Mouse (Mus musculus) CH12.LX (cell line): ENCODE measurements around the gene Ganab. TPM values are rescaled to one million over a fixed set of nuclear protein-coding genes. Genes with fewer than 3 reads are reported as not detected.

Experiments used
- DNase-seq: peaks from one replicate; pipeline ENCODE4 v3.0.0-alpha.2; 2013; ENCODE audit errors: extremely low read depth
- H3K27ac ChIP-seq: 2 replicates; pipeline ENCODE4 v1.5.1; 2012; ENCODE audit warnings: low read depth, mild to moderate bottlenecking, control low read depth, moderate library complexity; ENCODE audit not compliant: insufficient read depth
- H3K27me3 ChIP-seq: replicated peaks from 2 replicates; pipeline ENCODE3; 2012; ENCODE audit warnings: inconsistent platforms
- H3K36me3 ChIP-seq, 2 experiments: replicated peaks in 1 of 2; 2 replicates each; pipeline versions ENCODE3 to v1.6.1; 2012; ENCODE audit warnings: inconsistent platforms in 1 of 2, low read length in 1 of 2, mild to moderate bottlenecking in 1 of 2, mixed read lengths in 1 of 2, moderate library complexity in 1 of 2; ENCODE audit not compliant: control insufficient read depth in 1 of 2, insufficient read depth in 1 of 2
- H3K4me1 ChIP-seq, 2 experiments: 2 replicates each; pipeline ENCODE4 v1.6.1; 2012; ENCODE audit warnings: inconsistent platforms in 1 of 2, moderate library complexity in 1 of 2; ENCODE audit not compliant: insufficient read depth in 2 of 2, control insufficient read depth in 1 of 2
- H3K4me2 ChIP-seq: 2 replicates; pipeline ENCODE4 v1.6.1; 2012; ENCODE audit warnings: low read depth, mild to moderate bottlenecking, control low read depth; ENCODE audit not compliant: poor library complexity, insufficient read depth, severe bottlenecking
- H3K4me3 ChIP-seq, 3 experiments: fragments of 150-350 bp in 1 of 3; sonication (generic) in 1 of 3; replicated peaks in 1 of 3; 2 replicates each; pipeline versions ENCODE3 to v1.5.1; 2011 to 2012; ENCODE audit warnings: low read depth in 2 of 3, low read length in 2 of 3, mild to moderate bottlenecking in 2 of 3, moderate library complexity in 2 of 3, control low read depth in 1 of 3, improper control_type of control experiment in 1 of 3, inconsistent platforms in 1 of 3, mixed read lengths in 1 of 3; ENCODE audit not compliant: poor library complexity in 1 of 3
- H3K79me2 ChIP-seq: replicated peaks from 2 replicates; pipeline ENCODE4 v1.6.1; 2012; ENCODE audit warnings: mild to moderate bottlenecking, moderate library complexity; ENCODE audit not compliant: control insufficient read depth, poor library complexity, insufficient read depth, severe bottlenecking; ENCODE audit errors: extremely low read depth
- H3K9ac ChIP-seq: 2 replicates; pipeline ENCODE4 v1.6.1; 2012; ENCODE audit warnings: low read depth, mild to moderate bottlenecking, control low read depth, moderate library complexity; ENCODE audit not compliant: insufficient read depth
- H3K9me3 ChIP-seq: replicated peaks from 2 replicates; pipeline ENCODE3; 2012; ENCODE audit warnings: low read length, inconsistent platforms, mixed read lengths
- BHLHE40 ChIP-seq: IDR thresholded peaks from 2 replicates; pipeline ENCODE4 v1.6.1; 2011; ENCODE audit warnings: mild to moderate bottlenecking, low read depth, low read length, improper control_type of control experiment
- CHD1 ChIP-seq: IDR thresholded peaks from 2 replicates; pipeline ENCODE4 v1.6.1; 2012; ENCODE audit warnings: low read depth, low read length, improper control_type of control experiment, inconsistent platforms
- CHD2 ChIP-seq: IDR thresholded peaks from 2 replicates; pipeline ENCODE4 v1.6.1; 2011; ENCODE audit warnings: low read length, improper control_type of control experiment
- CTCF ChIP-seq, 2 experiments: IDR thresholded peaks in 1 of 2; conservative IDR thresholded peaks in 1 of 2; 2 replicates each; pipeline ENCODE4 v1.5.1; 2011 to 2012; ENCODE audit warnings: low read depth in 2 of 2, low read length in 2 of 2, improper control_type of control experiment in 1 of 2, inconsistent platforms in 1 of 2, mild to moderate bottlenecking in 1 of 2, moderate library complexity in 1 of 2
- E2F4 ChIP-seq: IDR thresholded peaks from 2 replicates; pipeline ENCODE4 v1.6.1; 2011; ENCODE audit warnings: low read depth, low read length, improper control_type of control experiment; ENCODE audit not compliant: insufficient replicate concordance
- ELF1 ChIP-seq: IDR thresholded peaks from 2 replicates; pipeline ENCODE4 v1.6.1; 2014; ENCODE audit warnings: low read depth, mild to moderate bottlenecking, inconsistent platforms, low read length, improper control_type of control experiment
- EP300 ChIP-seq: IDR thresholded peaks from 2 replicates; pipeline ENCODE4 v1.6.1; 2011; ENCODE audit warnings: low read length, improper control_type of control experiment
- ETS1 ChIP-seq: conservative IDR thresholded peaks from 2 replicates; pipeline ENCODE4 v1.6.1; 2012; ENCODE audit warnings: low read depth, mild to moderate bottlenecking, inconsistent platforms, low read length, improper control_type of control experiment, moderate library complexity
- GABPA ChIP-seq: IDR thresholded peaks from 2 replicates; pipeline ENCODE4 v1.6.1; 2012; ENCODE audit warnings: low read depth, low read length, improper control_type of control experiment, inconsistent platforms; ENCODE audit not compliant: insufficient replicate concordance
- HCFC1 ChIP-seq: IDR thresholded peaks from 2 replicates; pipeline ENCODE4 v1.6.1; 2012; ENCODE audit warnings: low read depth, mild to moderate bottlenecking, inconsistent platforms, low read length, improper control_type of control experiment
- IRF4 ChIP-seq: IDR thresholded peaks from 2 replicates; pipeline ENCODE4 v1.6.1; 2014; ENCODE audit warnings: low read depth, mild to moderate bottlenecking, inconsistent platforms, low read length, improper control_type of control experiment
- JUN ChIP-seq: IDR thresholded peaks from 2 replicates; pipeline ENCODE4 v1.6.1; 2011; ENCODE audit warnings: low read depth, mild to moderate bottlenecking, low read length, improper control_type of control experiment, moderate library complexity; ENCODE audit not compliant: insufficient read depth
- JUND ChIP-seq: conservative IDR thresholded peaks from 2 replicates; pipeline ENCODE4 v1.6.1; 2011; ENCODE audit warnings: low read depth, low read length, improper control_type of control experiment
- KAT2A ChIP-seq: IDR thresholded peaks from 2 replicates; pipeline ENCODE4 v1.6.1; 2012; ENCODE audit warnings: low read length, improper control_type of control experiment, inconsistent platforms; ENCODE audit not compliant: insufficient replicate concordance
- MAFK ChIP-seq: IDR thresholded peaks from 2 replicates; pipeline ENCODE4 v1.6.1; 2011; ENCODE audit warnings: low read length, improper control_type of control experiment; ENCODE audit not compliant: insufficient replicate concordance
- MAX ChIP-seq: IDR thresholded peaks from 2 replicates; pipeline ENCODE4 v1.6.1; 2011; ENCODE audit warnings: low read length, improper control_type of control experiment
- MAZ ChIP-seq: IDR thresholded peaks from 2 replicates; pipeline ENCODE4 v1.6.1; 2012; ENCODE audit warnings: low read depth, mild to moderate bottlenecking, inconsistent platforms, low read length, improper control_type of control experiment, moderate library complexity
- MEF2A ChIP-seq: IDR thresholded peaks from 2 replicates; pipeline ENCODE4 v1.6.1; 2014; ENCODE audit warnings: low read depth, mild to moderate bottlenecking, inconsistent platforms, low read length, improper control_type of control experiment, borderline replicate concordance
- MXI1 ChIP-seq: IDR thresholded peaks from 2 replicates; pipeline ENCODE4 v1.6.1; 2011; ENCODE audit warnings: mild to moderate bottlenecking, low read depth, low read length, improper control_type of control experiment
- MYC ChIP-seq: IDR thresholded peaks from 2 replicates; pipeline ENCODE4 v1.6.1; 2011; ENCODE audit warnings: low read depth, mild to moderate bottlenecking, improper control_type of control experiment, low read length
- NELFE ChIP-seq: IDR thresholded peaks from 2 replicates; pipeline ENCODE4 v1.6.1; 2011; ENCODE audit warnings: low read depth, low read length, improper control_type of control experiment
- NRF1 ChIP-seq: IDR thresholded peaks from 2 replicates; pipeline ENCODE4 v1.6.1; 2014; ENCODE audit warnings: low read depth, mild to moderate bottlenecking, inconsistent platforms, low read length, improper control_type of control experiment, moderate library complexity
- PAX5 ChIP-seq: IDR thresholded peaks from 2 replicates; pipeline ENCODE4 v1.6.1; 2012; ENCODE audit warnings: low read length, inconsistent platforms, mixed read lengths
- POLR2A ChIP-seq: IDR thresholded peaks from 2 replicates; pipeline ENCODE4 v1.6.1; 2011; ENCODE audit warnings: low read depth, mild to moderate bottlenecking, improper control_type of control experiment, low read length
- POLR2AphosphoS2 ChIP-seq: IDR thresholded peaks from 2 replicates; pipeline ENCODE4 v1.6.1; 2011; ENCODE audit warnings: low read depth, low read length, improper control_type of control experiment
- RAD21 ChIP-seq: IDR thresholded peaks from 2 replicates; pipeline ENCODE4 v1.6.1; 2011; ENCODE audit warnings: low read depth, mild to moderate bottlenecking, low read length, improper control_type of control experiment, moderate library complexity
- RCOR1 ChIP-seq: conservative IDR thresholded peaks from 2 replicates; pipeline ENCODE4 v1.6.1; 2012; ENCODE audit warnings: low read depth, mild to moderate bottlenecking, inconsistent platforms, low read length, improper control_type of control experiment
- SIN3A ChIP-seq: IDR thresholded peaks from 2 replicates; pipeline ENCODE4 v1.6.1; 2012; ENCODE audit warnings: low read length, improper control_type of control experiment, inconsistent platforms
- SMC3 ChIP-seq: IDR thresholded peaks from 2 replicates; pipeline ENCODE4 v1.6.1; 2011; ENCODE audit warnings: low read depth, low read length, improper control_type of control experiment
- TBP ChIP-seq: conservative IDR thresholded peaks from 2 replicates; pipeline ENCODE4 v1.6.1; 2011; ENCODE audit warnings: low read depth, low read length, improper control_type of control experiment
- TCF12 ChIP-seq: IDR thresholded peaks from 2 replicates; pipeline ENCODE4 v1.6.1; 2014; ENCODE audit warnings: low read depth, mild to moderate bottlenecking, inconsistent platforms, low read length, improper control_type of control experiment
- UBTF ChIP-seq: IDR thresholded peaks from 2 replicates; pipeline ENCODE4 v1.6.1; 2012; ENCODE audit warnings: low read depth, mild to moderate bottlenecking, inconsistent platforms, low read length, improper control_type of control experiment, moderate library complexity
- USF1 ChIP-seq: IDR thresholded peaks from 2 replicates; pipeline ENCODE4 v1.6.1; 2014; ENCODE audit warnings: low read depth, mild to moderate bottlenecking, inconsistent platforms, low read length, improper control_type of control experiment
- USF2 ChIP-seq: conservative IDR thresholded peaks from 2 replicates; pipeline ENCODE4 v1.6.1; 2011; ENCODE audit warnings: low read depth, low read length, improper control_type of control experiment
- ZC3H11A ChIP-seq: IDR thresholded peaks from 2 replicates; pipeline ENCODE4 v1.6.1; 2012; ENCODE audit warnings: low read depth, mild to moderate bottlenecking, inconsistent platforms, low read length, improper control_type of control experiment
- ZKSCAN1 ChIP-seq: IDR thresholded peaks from 2 replicates; pipeline ENCODE4 v1.6.1; 2012; ENCODE audit warnings: low read depth, inconsistent platforms, low read length, improper control_type of control experiment, borderline replicate concordance
- ZMIZ1 ChIP-seq: IDR thresholded peaks from 2 replicates; pipeline ENCODE4 v1.6.1; 2012; ENCODE audit warnings: low read depth, mild to moderate bottlenecking, inconsistent platforms, low read length, improper control_type of control experiment
- ZNF384 ChIP-seq: IDR thresholded peaks from 2 replicates; pipeline ENCODE4 v1.6.1; 2012; ENCODE audit warnings: low read depth, low read length, improper control_type of control experiment, inconsistent platforms
- dilution Hi-C: fragments of 300-500 bp; cut with MboI; formaldehyde crosslinking; loops from 2 replicates; pipeline ENCODE4 v1.14.3; 2020; ENCODE audit warnings: low sequenced_read_pairs; ENCODE audit not compliant: extremely low pct_unique_long_range_greater_than_20kb, extremely low pct_ligation_motif_present
- in situ Hi-C: fragments of 300-500 bp; cut with MboI; formaldehyde crosslinking; loops from 3 replicates; pipeline ENCODE4 v1.14.3; 2019; ENCODE audit warnings: low sequenced_read_pairs, low pct_ligation_motif_present, low pct_unique_long_range_greater_than_20kb, mixed read lengths
- polyA plus RNA-seq: library from polyadenylated mRNA; unstranded; fragments of >175 nt; gene quantifications from 2 replicates; pipeline ENCODE4 v1.2.1, GENCODE M21; 2012; ENCODE audit warnings: low read depth; ENCODE audit not compliant: insufficient read length
- total RNA-seq, 2 experiments: library from RNA; depleted of rRNA; stranded (reverse); fragments of 300-350 nt in 1 of 2; fragments of >200 nt in 1 of 2; gene quantifications; 2 replicates each; pipeline ENCODE4 v1.2.3; 2012 to 2014

Gene Ganab
- total and polyA plus RNA-seq, 3 experiments = 97.0 to 169 (median 143) TPM

DNA sequence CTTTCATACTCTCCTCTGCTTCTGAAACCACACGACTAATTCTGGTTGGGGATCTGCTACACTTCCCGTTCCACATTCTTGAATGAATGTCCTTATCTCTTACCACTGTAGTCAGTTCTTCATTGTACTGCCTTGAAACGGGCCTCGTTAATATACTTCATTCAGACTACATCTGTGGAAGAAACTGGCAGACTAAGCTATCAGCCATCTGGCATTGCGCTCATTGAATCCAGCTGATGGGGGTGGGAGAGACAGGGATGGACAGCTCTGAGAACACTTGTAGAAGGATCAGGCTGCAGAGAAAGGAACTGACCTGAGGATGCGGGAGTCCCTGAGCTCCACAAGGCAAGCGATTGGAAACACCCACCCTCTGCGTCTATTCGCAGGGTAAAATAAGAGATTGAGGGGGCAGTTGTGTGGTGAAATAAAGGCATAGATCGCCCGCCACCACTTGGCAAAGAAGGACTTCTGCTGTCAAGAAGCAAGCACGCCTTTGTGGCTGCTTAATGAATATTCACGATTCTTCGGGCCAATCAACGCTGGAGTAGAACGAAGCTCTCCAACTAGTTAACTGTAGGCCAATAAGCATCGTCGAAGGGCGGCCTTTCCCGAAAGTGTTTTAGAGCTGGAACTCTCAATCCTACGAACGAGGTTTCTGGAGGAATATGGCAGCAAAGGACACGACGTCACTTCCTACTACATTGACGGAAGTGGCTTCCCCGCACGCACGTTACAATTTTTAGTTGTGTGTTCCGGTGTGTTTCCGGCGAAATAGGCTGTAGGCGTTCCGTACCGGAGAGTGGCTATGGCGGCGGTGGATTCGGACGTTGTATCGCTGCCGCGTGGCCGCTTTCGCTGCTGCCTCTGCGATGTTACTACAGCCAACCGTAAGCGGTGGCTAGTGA is 55.5 kb downstream of the Ganab start, which contains the start of gene Tut1:
Gene Tut1 (plus strand): TSS at position 713 of the 905 bp plus-strand sequence.
- dilution Hi-C loops = no loop called here
- no peaks in the 10 kb centered on the region for H3K27me3 ChIP-seq

GRCm38 (mm10) chr19:8954171-8954570 is 56.3 kb downstream of the Ganab start:
- TF ChIP-seq RAD21 = no peak
- H3K27me3 ChIP-seq = no peaks in the 10 kb centered on the region
- peaks cover 43 to 71% of the 10 kb centered on the region in 2 experiments for H3K36me3 ChIP-seq
- in situ Hi-C loops = no loop called here
- peak overlapping the region; percentile 67 to 85 (median 82) for H3K4me3 ChIP-seq
- H3K27ac ChIP-seq = peak overlapping the region; percentile 70
- dilution Hi-C loops = no loop called here
- peaks cover 4 to 35% of the 10 kb centered on the region in 2 experiments for H3K4me1 ChIP-seq
- peaks cover 48% of the 10 kb centered on the region for H3K79me2 ChIP-seq
- H3K9me3 ChIP-seq = no peaks in the 10 kb centered on the region
- DNase-seq = no peak
- H3K4me2 ChIP-seq = peak overlapping the region; percentile 99
- peak overlapping the region; percentile 95 for H3K9ac ChIP-seq

More for the DNA sequence above, 55.5 kb downstream of the Ganab start, which contains the start of gene Tut1:
- H3K79me2 ChIP-seq = peaks cover 44% of the 10 kb centered on the region
- H3K9me3 ChIP-seq = no peaks in the 10 kb centered on the region
- DNase-seq = peak; percentile 98
- peak within 1 kb of the TSS; percentile 95 for H3K9ac ChIP-seq
- peak within 1 kb of the TSS; percentile 99 for H3K4me2 ChIP-seq
- peak within 1 kb of the TSS; percentile 67 to 85 (median 82) for H3K4me3 ChIP-seq
- H3K4me1 ChIP-seq = peaks cover 4 to 32% of the 10 kb centered on the region in 2 experiments
- TF ChIP-seq MAZ (peak; percentile 82), MAX (peak; percentile 96), ZC3H11A (no peak), PAX5 (no peak), UBTF (peak; percentile 27; the same call in 1 of the 2 replicates), USF2 (no peak), ETS1 (peak; percentile 77), RAD21 (no peak), MAFK (no peak), TCF12 (peak; percentile 95), GABPA (peak; percentile 66; the same call in 1 of the 2 replicates), SIN3A (peak; percentile 98), POLR2AphosphoS2 (peak; percentile 27; the same call in 1 of the 2 replicates), IRF4 (peak; percentile 82), TBP (peak; percentile 96), ZKSCAN1 (no peak), USF1 (no peak), E2F4 (peak; percentile 69; the same call in 1 of the 2 replicates), CTCF (conservative IDR thresholded peaks at IDR 0.05 in 1 of 2, IDR thresholded peaks at IDR 0.05 in 1 of 2; ENCODE audit: low read depth in 2 of 2, low read length in 2 of 2) (no peak), RCOR1 (no peak; the same call in 1 of the 2 replicates), MYC (peak; percentile 97), SMC3 (peak; percentile 18), EP300 (no peak), NRF1 (peak; percentile 44; the same call in 1 of the 2 replicates), KAT2A (peak; percentile 97; the same call in 1 of the 2 replicates), MEF2A (peak; percentile 88), MXI1 (peak; percentile 98), POLR2A (peak; percentile 94), BHLHE40 (peak; percentile 92), JUN (peak; percentile 47; the same call in 1 of the 2 replicates), CHD2 (peak; percentile 80), ZMIZ1 (peak; percentile 81; the same call in 1 of the 2 replicates), CHD1 (no peak), ELF1 (peak; percentile 94), ZNF384 (peak; percentile 42; the same call in 1 of the 2 replicates), HCFC1 (peak; percentile 100), NELFE (peak; percentile 87), JUND (peak; percentile 77)
- H3K27ac ChIP-seq = peak within 1 kb of the TSS; percentile 70
- in situ Hi-C loops = no loop called here
- H3K36me3 ChIP-seq = peaks cover 45 to 71% of the 10 kb centered on the region in 2 experiments
